Mouse (Mus musculus): ENCODE results near the gene Pla2g4e. TPM values are rescaled to one million over a fixed set of nuclear protein-coding genes. Genes with fewer than 3 reads are reported as not detected.
"Not testable (repeated sequence)": the region's sequence is repeated elsewhere in the genome, so short reads cannot be mapped to it uniquely, and the experiment has no call there.

Pla2g4e gene
- total RNA-seq, 1 experiment from 2014 or later, result not detected

GRCm38 (mm10) chr2:120238733-120239132 lies 6.4 kb downstream of the Pla2g4e start:
- not testable (repeated sequence) for ATAC-seq (replicated peaks; ENCODE audit: low read depth, poor library complexity, severe bottlenecking)

- ATAC-seq (replicated peaks; ENCODE audit: low read depth, poor library complexity, severe bottlenecking), result no peak
Observed at GRCm38 (mm10) chr2:120237784-120238183, 7.4 kb downstream of the Pla2g4e start.

- ATAC-seq (replicated peaks; ENCODE audit: low read depth, poor library complexity, severe bottlenecking), result no peak
Observed at GRCm38 (mm10) chr2:120235947-120236640, 9.0 kb downstream of the Pla2g4e start.

GRCm38 (mm10) chr2:120235381-120235780 lies 9.8 kb downstream of the Pla2g4e start:
- ATAC-seq (replicated peaks; ENCODE audit: low read depth, poor library complexity, severe bottlenecking), result no peak

DNA sequence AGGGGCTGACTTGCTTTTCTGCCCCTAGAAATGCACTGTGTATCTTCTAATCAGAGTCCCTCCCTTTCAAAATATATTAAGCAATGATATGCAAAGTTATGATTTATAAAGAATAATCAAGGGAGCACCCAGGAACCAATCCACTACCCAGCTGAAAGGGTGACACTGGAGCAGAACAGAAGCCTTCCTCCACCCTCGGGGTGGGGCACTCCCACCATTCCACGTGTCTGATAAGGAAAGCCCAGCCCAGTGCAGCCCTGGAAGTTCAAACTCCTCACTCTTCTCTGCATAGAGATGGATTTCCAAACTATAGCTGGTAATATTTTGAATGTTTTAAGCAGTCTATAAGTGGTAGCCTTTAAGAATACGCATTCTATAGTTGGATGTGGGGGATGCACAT lies 13.5 kb downstream of the Pla2g4e start:
- no peak for ATAC-seq (replicated peaks; ENCODE audit: low read depth, poor library complexity, severe bottlenecking)

DNA sequence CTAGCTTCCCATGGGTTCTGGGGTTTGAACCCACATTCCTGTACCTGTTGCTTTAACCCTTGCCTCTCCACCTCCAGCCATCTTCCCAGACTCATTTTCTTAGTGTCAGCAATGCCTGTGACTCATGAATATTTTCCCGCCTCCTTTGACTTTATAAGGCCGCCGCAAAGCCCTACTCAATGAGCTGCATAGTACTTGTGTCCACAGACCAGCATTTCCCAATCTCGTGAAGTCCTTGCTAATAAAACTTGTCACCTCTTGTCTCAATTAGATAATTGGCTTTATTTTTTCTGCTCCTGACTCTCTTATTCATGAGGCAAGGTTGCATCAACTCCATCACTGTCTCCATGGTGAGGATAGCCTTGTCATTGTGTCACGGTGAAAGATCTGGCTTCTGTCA lies 30.5 kb downstream of the Pla2g4e start:
- ATAC-seq (replicated peaks; ENCODE audit: low read depth, poor library complexity, severe bottlenecking), result no peak

GRCm38 (mm10) chr2:120211448-120211847 lies 33.7 kb downstream of the Pla2g4e start:
- no peak for ATAC-seq (replicated peaks; ENCODE audit: low read depth, poor library complexity, severe bottlenecking)

GRCm38 (mm10) chr2:120207926-120208325 lies 37.2 kb downstream of the Pla2g4e start:
- no peak for ATAC-seq (replicated peaks; ENCODE audit: low read depth, poor library complexity, severe bottlenecking)

GRCm38 (mm10) chr2:120207028-120207427 lies 38.1 kb downstream of the Pla2g4e start:
- ATAC-seq (replicated peaks; ENCODE audit: low read depth, poor library complexity, severe bottlenecking), result no peak

- ATAC-seq (replicated peaks; ENCODE audit: low read depth, poor library complexity, severe bottlenecking), result no peak
Observed at GRCm38 (mm10) chr2:120203742-120204141, 41.4 kb downstream of the Pla2g4e start.

DNA sequence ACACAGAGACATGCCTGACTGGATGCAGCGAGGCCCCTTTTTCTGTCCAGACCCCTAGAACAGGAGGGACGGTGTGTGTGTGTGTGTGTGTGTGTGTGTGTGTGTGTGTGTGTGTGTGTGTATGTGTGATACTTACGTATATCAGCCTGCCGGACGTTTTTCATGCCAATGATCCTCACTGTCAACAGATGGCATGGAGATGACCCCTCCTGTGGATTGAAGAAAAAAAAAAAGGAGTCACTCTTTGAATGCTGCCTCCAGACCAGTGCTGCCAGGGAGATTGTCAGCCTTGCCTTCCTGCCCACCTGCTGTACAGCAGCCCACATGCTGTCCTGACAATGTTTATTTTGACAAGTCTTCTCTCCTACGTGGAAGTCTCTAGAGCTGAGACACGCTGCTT lies 45.1 kb downstream of the Pla2g4e start:
- no peak for ATAC-seq (replicated peaks; ENCODE audit: low read depth, poor library complexity, severe bottlenecking)

DNA sequence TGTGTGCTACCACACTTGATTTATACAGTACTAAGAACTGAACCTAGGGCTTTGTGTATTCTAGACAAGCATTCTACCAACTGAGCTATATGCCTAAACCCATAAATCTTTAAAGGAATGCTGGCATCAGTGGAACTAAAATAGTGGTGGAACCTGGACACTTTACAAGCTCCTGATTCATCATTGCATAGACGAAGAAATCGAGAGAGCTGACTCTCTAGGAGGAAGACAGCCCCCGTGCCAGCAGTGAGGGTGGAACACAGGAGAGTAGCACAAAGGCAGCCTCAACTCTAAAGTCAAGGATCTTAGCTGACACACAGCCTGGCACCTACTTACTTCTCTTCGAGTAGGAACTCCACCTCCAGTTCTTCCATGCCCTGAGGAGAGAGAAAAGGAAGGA lies 57.0 kb downstream of the Pla2g4e start:
- no peak for ATAC-seq (replicated peaks; ENCODE audit: low read depth, poor library complexity, severe bottlenecking)

DNA sequence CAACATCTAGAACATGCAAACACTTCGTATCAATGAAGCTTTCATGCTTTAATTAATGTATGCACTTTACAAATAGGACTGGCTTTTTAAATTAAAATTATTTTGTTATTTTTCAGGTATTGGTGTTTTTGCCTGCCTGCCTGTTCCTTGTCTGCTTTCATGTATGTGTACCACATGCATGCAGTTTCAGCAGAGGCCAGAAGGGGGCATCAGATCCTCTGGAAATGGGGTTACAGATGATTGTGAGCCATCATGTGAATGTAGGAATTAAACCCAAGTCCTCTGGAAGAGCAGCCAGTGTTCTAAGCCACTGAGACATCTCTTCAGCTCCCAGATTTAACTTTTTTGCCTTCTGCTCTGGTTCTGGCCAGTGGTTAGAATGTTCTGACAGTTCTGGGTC lies 57.6 kb downstream of the Pla2g4e start:
- no peak for ATAC-seq (replicated peaks; ENCODE audit: low read depth, poor library complexity, severe bottlenecking)

DNA sequence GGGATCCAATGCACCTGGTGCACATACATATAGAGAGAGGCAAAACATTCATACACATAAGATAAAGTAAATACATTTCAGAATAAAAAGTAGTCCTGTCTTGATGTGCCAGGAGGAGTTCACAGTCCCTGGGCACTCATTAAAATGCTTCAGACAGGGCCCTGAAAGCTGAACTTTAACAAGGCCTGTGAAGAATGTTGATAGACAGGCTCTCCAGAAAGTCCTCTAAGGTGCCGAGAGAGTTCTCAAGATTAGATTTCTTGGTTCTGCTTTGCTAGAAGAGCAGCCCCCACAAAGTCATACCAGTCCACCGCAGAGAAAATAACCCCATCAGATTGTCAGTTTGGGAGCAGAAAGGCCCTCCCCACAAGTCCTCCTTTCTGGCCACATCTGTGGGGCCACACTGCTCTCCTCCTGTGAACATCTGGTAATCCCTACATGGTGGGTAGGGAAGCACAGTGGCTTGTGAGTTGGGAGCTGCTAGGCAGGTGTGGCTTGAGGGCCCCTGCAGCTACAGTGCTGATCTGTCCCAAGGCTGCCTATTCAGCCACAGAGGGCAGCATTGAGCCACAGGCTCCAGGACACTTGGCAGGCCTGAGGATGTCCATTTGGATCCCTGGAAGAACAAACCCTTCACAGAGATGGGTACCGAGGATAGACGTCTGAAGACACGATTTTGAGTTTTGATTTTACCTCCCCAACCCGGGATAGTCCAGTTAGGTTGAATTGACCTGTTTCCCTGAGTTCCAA lies 59.4 kb downstream of the Pla2g4e start:
- peak; percentile 39; the same call in 1 of the 2 replicates for ATAC-seq (replicated peaks; ENCODE audit: low read depth, poor library complexity, severe bottlenecking)

DNA sequence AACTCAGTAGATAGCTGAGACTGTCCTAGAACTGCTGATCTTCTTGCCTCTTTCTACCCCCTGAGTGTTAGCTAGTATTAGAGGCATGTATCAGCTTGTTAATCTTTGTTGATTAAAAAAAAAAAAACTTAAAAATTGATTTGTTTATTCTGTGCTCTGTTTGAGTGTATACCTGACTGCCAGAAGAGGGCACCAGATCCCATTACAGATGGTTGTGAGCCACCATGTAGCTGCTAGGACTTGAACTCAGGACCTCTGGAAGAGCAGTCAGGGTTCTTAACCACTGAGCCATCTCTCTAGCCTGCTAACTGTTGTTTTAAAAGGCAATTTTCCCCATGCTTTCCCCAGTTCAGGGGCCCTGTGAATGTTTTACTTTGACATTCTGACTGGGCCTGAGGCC lies 66.2 kb downstream of the Pla2g4e start:
- no peak for ATAC-seq (replicated peaks; ENCODE audit: low read depth, poor library complexity, severe bottlenecking)

GRCm38 (mm10) chr2:120173718-120174117 lies 71.4 kb downstream of the Pla2g4e start:
- ATAC-seq (replicated peaks; ENCODE audit: low read depth, poor library complexity, severe bottlenecking), result 0 out of 2 replicates have a peak, but pooled peaks have one; percentile 45

- ATAC-seq (replicated peaks; ENCODE audit: low read depth, poor library complexity, severe bottlenecking), result no peak
Observed at GRCm38 (mm10) chr2:120171362-120171761, 73.8 kb downstream of the Pla2g4e start.

DNA sequence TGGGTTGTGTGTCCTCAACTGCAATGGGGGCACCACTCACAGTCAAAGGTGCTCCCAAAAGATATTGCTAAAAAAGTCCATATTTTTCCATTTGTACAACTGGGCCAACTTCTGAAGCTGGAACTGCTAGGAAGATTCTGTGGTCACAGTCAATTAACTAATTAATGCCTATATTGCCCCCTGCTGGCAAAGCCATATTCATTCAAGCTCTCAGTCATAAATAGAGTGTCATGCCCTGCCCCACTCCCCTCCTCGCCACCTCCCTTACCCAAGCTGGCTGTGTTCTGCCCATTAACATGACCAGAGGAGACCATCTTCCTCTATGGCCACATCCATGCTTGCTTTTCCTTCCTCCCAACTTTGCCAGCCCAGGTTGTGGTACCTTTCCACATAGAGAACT lies 74.4 kb downstream of the Pla2g4e start:
- ATAC-seq (replicated peaks; ENCODE audit: low read depth, poor library complexity, severe bottlenecking), result peak; percentile 80

DNA sequence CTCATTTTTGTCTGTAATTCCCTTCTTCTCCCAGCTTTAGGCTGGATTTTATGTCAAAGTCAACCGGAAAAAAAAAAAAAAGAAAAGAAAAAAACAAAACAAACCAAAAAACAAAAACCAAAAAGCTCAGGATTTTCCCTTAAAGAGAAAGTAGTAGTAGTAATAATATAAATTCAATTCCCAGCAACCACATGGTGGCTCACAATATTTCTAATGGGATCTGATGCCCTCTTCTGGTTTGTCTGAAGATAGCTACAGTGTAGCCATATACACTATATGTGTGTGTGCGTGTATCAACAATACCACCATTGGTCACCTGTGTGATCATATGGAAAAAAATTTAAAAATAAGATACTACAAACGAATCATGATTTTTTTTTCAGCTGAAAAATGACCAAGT lies 75.8 kb downstream of the Pla2g4e start:
- ATAC-seq (replicated peaks; ENCODE audit: low read depth, poor library complexity, severe bottlenecking), result no peak

GRCm38 (mm10) chr2:120167763-120168162 lies 77.4 kb downstream of the Pla2g4e start:
- ATAC-seq (replicated peaks; ENCODE audit: low read depth, poor library complexity, severe bottlenecking), result no peak

GRCm38 (mm10) chr2:120165474-120165873 lies 79.7 kb downstream of the Pla2g4e start:
- no peak for ATAC-seq (replicated peaks; ENCODE audit: low read depth, poor library complexity, severe bottlenecking)

DNA sequence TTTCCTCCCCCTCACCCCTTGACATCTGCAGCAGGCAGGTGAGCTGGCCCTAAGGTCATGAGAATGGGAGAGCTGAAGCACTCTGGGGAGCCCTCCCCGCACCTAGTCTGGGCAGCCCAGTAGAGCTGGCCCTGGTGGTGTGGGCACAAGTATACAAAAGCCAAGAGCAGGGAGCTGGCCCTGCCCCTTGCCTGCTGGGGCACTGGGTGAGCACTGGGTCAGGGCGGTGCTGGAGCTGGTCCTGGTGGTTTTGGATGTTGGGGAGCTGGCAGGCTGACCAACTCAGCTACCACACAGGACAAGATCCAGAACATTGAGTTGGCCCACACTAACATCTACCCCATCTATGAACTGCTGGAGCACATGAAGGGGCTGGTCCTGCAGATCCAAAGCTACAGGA lies 85.7 kb downstream of the Pla2g4e start:
- no peak for ATAC-seq (replicated peaks; ENCODE audit: low read depth, poor library complexity, severe bottlenecking)

Data from common myeloid progenitor, adult 5-6 weeks (primary cell).